Mouse (Mus musculus) lung, postnatal 0 days (tissue): ENCODE measurements around the gene Oard1.

Experiments
- CTCF ChIP-seq: IDR thresholded peaks from 2 replicates; pipeline ENCODE4 v1.5.1; 2016; ENCODE audit warnings: antibody characterized with exemption, mild to moderate bottlenecking
- EP300 ChIP-seq: IDR thresholded peaks from 2 replicates; pipeline ENCODE4 v1.6.1; 2016; ENCODE audit warnings: antibody characterized with exemption, mild to moderate bottlenecking, control low read depth

GRCm38 (mm10) chr17:48454190-48454589 lies 44.4 kb downstream of the Oard1 start:
- no peak for TF ChIP-seq CTCF
- TF ChIP-seq EP300: no peak
